Mouse (Mus musculus) embryonic fibroblast, embryonic 13.5 days (primary cell): ENCODE results near the gene Ninj2.
A peak's percentile ranks its signal among the peaks of the same experiment; 100 is the strongest.

Experiments used
- CTCF ChIP-seq: IDR thresholded peaks from 2 replicates; pipeline ENCODE4 v1.5.1; 2011; ENCODE audit warnings: mild to moderate bottlenecking, control low read depth, low read length, moderate library complexity, borderline replicate concordance; ENCODE audit not compliant: insufficient read depth
- POLR2A ChIP-seq: IDR thresholded peaks from 2 replicates; pipeline ENCODE4 v1.6.1; 2011; ENCODE audit warnings: low read depth, mild to moderate bottlenecking, control low read depth, low read length, moderate library complexity

- TF ChIP-seq CTCF, result no peak
- TF ChIP-seq POLR2A, result peak; percentile 58
These were observed 19.0 kb downstream of the Ninj2 start for GRCm38 (mm10) chr6:120111984-120112803.
